Mouse (Mus musculus) brain, embryonic 14.5 days (tissue): Measurements from ENCODE around the gene 4930522H14Rik. TPM values are rescaled to one million over a fixed set of nuclear protein-coding genes. Genes with fewer than 3 reads are reported as not detected.
A peak's percentile ranks its signal among the peaks of the same experiment; 100 is the strongest.

ENCODE experiments used
- DNase-seq: peaks from one replicate; pipeline ENCODE4 v3.0.0-alpha.2; 2011; ENCODE audit warnings: low read depth
- CTCF ChIP-seq: fragments of 200-500 bp; IDR thresholded peaks from 2 replicates; pipeline ENCODE4 v1.5.1; 2012; ENCODE audit warnings: inconsistent platforms, mild to moderate bottlenecking, moderate library complexity, borderline replicate concordance; ENCODE audit not compliant: insufficient read depth, insufficient read length; ENCODE audit errors: extremely low read depth
- POLR2A ChIP-seq: fragments of 200-500 bp; IDR thresholded peaks from 2 replicates; pipeline ENCODE4 v1.6.1; 2012; ENCODE audit warnings: mild to moderate bottlenecking, inconsistent platforms, borderline replicate concordance; ENCODE audit not compliant: poor library complexity, insufficient read depth, insufficient read length, severe bottlenecking; ENCODE audit errors: extremely low read depth
- polyA plus RNA-seq: library from polyadenylated mRNA; depleted of rRNA; stranded (reverse); fragments of >200 nt; gene quantifications from 2 replicates; pipeline ENCODE4 v1.2.3, GENCODE M21; 2012; rRNA removed

Gene 4930522H14Rik
- polyA plus RNA-seq = not detected in 2 replicates

GRCm38 (mm10) chr4:109531111-109531510, at the start of gene 4930522H14Rik:
Gene 4930522H14Rik (minus strand): TSS chr4:109531297.
- TF ChIP-seq POLR2A (no peak), CTCF (no peak)
- no peak for DNase-seq

DNA sequence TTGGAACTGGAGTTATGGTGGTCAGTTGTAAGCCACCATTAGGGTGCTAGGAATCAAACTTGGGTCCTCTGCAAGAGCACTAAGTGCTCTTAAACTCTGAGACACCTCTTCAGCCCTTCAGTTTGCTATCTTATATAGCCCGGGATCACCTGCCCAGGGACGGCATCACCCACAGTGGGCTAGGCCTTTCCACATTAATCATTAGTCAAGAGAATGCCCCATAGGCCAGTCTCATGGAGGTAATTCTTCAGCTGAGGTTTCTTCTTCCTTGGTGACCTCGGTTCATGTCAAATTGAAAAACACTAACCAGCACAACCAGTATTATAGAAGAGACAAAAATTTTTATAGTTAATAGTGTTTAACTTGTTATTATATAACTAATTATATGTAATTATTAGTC, 47.3 kb upstream of the 4930522H14Rik start:
- TF ChIP-seq POLR2A = no peak
- no peak for TF ChIP-seq CTCF
- DNase-seq = no peak

DNA sequence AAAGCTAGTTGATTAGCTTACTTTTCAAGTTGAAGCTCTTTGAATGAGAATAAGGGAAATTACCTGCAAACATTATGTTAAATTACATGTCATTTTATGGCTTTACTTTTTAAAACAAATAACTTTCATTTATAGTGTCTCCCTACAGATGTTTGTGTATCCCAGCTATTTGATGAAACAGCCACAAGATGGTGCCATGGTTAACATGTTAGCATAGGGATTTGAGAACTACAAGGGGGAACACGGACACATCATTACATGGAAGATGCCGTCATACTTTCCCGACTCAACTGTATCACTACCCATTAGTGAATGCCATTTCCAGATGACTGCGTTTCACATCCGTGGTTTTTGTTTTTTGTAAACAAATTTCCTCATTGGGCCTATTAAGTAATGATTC, 45.8 kb upstream of the 4930522H14Rik start:
- DNase-seq = peak; percentile 44
- TF ChIP-seq CTCF (peak; percentile 10; the same call in 1 of the 2 replicates), POLR2A (no peak)

GRCm38 (mm10) chr4:109574845-109575244, 43.7 kb upstream of the 4930522H14Rik start:
- no peak for DNase-seq
- TF ChIP-seq POLR2A = no peak
- no peak for TF ChIP-seq CTCF

- no peak for TF ChIP-seq CTCF
- no peak for TF ChIP-seq POLR2A
- no peak for DNase-seq
Measured at GRCm38 (mm10) chr4:109574331-109574730, 43.2 kb upstream of the 4930522H14Rik start.

DNA sequence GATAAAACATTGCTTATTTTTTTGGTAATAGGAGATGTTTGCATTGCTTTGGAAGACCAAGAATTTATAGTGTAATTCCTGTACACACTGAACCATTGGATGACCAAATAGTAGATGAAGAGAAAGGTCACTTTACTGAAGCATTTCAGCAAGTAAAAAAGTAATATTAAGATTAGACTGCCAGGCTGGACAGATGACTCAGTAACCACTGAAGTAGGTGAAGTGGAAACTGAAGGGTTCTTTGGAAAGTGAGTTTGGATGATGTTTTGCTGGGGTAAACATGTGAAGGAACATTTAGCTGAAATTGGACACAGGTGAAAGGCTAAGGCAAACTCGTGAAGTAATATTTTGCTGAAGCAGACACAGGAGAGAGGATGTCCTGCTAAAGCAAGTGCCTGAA, 41.5 kb upstream of the 4930522H14Rik start:
- DNase-seq = no peak
- TF ChIP-seq CTCF (no peak), POLR2A (no peak)

DNA sequence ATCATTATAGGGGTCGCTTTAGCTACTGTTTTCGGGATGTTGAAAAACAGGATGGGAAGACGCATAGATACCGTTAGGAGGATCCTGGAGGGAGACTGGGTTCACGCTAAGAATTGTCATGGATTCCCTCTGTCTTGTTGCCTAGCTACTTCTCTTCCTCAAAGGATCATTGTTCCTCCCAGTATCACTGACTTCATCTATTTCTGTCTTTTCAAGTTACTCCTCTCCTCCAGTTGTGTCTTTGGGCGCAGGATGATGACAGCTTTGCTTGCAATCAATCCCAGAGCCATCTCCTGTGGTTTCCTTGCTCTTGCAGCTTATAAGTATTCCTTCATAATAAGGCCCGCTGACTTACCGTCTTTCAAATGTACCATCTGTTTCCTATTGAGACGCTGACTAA, 38.3 kb upstream of the 4930522H14Rik start:
- TF ChIP-seq POLR2A (no peak), CTCF (no peak)
- peak; percentile 44 for DNase-seq

GRCm38 (mm10) chr4:109568959-109569358, 37.9 kb upstream of the 4930522H14Rik start:
- no peak for TF ChIP-seq CTCF
- no peak for TF ChIP-seq POLR2A
- peak; percentile 43 for DNase-seq

- TF ChIP-seq CTCF = no peak
- TF ChIP-seq POLR2A = no peak
- no peak for DNase-seq
Measured at GRCm38 (mm10) chr4:109564711-109565110, 33.6 kb upstream of the 4930522H14Rik start.

DNA sequence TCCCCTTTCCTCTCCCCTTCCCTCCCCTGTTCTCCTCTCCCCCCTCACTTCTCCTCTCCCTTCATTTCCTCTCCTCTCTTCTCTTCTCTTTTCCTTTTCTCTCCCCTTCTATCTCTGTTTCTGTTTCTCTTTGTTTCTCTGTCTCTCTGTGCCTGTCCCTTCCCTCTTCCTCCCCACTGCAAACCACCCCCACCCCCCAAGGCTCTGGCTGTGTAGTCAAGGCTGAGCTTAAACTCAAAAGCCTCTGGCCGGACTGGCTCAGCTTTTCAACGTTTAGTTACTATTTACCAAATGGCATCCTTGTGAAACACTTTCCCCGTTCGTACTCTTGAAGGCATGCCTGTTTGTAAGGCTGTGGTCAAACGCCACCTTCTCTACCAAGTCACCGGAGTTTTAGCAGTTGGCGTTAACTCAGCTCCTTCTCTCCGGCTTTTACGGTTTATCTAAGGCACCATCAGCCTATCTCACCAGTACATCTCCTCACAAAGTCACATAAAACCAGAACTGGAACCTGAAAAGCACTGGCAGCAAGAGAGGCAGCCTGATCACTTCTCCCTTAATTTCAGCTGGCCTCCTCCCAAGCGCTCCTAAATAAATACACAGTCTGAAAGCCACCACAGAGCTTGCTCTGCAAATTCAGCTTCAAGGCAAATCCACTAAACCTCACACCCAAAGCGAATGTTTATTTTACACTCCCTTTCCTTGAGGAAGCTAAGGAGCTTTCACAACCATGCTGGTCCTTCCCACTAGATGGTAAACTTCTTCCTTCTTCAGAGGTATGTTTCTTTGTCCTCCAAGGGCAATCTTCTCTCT, 19.4 kb upstream of the 4930522H14Rik start:
- no peak for TF ChIP-seq POLR2A
- TF ChIP-seq CTCF = no peak
- DNase-seq = peak; percentile 45

- no peak for DNase-seq
- TF ChIP-seq POLR2A (no peak), CTCF (no peak)
Measured at GRCm38 (mm10) chr4:109547306-109547705, 16.2 kb upstream of the 4930522H14Rik start.

- DNase-seq = no peak
- no peak for TF ChIP-seq POLR2A
- TF ChIP-seq CTCF = no peak
Measured at GRCm38 (mm10) chr4:109546538-109546937, 15.4 kb upstream of the 4930522H14Rik start.

DNA sequence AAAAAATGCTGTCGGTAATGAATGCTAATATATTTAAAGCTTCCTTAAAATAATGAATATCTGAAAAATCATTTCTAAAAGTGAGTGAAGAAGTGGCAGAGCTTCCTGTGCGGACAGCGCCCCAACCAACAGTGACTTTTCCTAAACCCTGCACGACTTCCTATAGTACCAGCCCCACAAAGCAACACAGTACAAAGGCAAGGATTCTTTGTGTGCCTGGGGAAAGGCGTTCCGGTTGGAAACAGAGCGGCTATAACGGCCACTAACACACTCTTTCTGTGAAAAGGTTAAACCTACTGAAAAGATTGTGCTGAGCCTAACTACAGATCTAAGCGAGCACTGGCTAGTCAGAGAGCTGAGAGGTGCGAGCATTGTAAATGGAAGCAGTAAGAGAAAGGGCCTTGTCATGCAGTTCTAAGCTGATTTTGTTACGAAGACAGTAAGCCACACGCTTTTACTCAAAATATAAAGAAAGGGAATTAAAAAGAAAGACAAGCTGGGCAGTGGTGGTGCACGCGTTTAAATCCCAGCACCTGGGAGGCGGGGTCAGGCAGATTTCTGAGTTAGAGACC, 766 bp downstream of the 4930522H14Rik start:
- peak; percentile 41 for DNase-seq
- TF ChIP-seq POLR2A = no peak
- TF ChIP-seq CTCF = no peak
